Comparison of ENCODE assay signal across 11 mouse cellular contexts in genomic region chr6:144338221-144338620, GRCm38 (mm10).
"Had no signal": no experiment of that assay in that cellular context is flagged by ENCODE, and none has a peak within 500 bp of the region (broad histone marks: within the 10 kb centered on the region; RNA-seq: fewer than 3 reads in every experiment).

No protein-coding gene starts in this region.

- H3K4me1 ChIP-seq: kidney, embryonic 15.5 days; limb, embryonic 10.5 days; liver, embryonic 15.5 days had no signal

- H3K27ac ChIP-seq: kidney, embryonic 15.5 days; left cerebral cortex, adult 2 months; limb, embryonic 10.5 days; liver, embryonic 15.5 days; midbrain, embryonic 12.5 days; neural tube, embryonic 13.5 days had no signal

- H3K9me3 ChIP-seq: limb, embryonic 10.5 days; liver, embryonic 15.5 days had no signal

- H3K4me2 ChIP-seq: kidney, embryonic 15.5 days; liver, embryonic 11.5 days; liver, embryonic 15.5 days had no signal

- H3K4me3 ChIP-seq: kidney, embryonic 15.5 days; left cerebral cortex, adult 2 months; limb, embryonic 10.5 days; liver, embryonic 15.5 days; midbrain, embryonic 12.5 days; neural tube, embryonic 13.5 days had no signal

- H3K27me3 ChIP-seq: kidney, embryonic 15.5 days; liver, embryonic 15.5 days had no signal

- H3K36me3 ChIP-seq: kidney, embryonic 15.5 days; liver, embryonic 15.5 days; midbrain, embryonic 12.5 days; neural tube, embryonic 13.5 days had no signal

- H3K9ac ChIP-seq: kidney, embryonic 15.5 days; liver, embryonic 15.5 days; midbrain, embryonic 12.5 days had no signal

- DNase-seq: kidney, postnatal 14 days; lung, postnatal 36 days; thymus, postnatal 36 days had no signal

- ATAC-seq: midbrain, embryonic 16.5 days had no signal
